Mouse (Mus musculus) liver, embryonic 14.5 days (tissue): ENCODE results near the gene Gm17334.

Experiments used
- CTCF ChIP-seq: IDR thresholded peaks from 2 replicates; pipeline ENCODE4 v1.5.1; 2016; ENCODE audit warnings: antibody characterized with exemption, low read depth, control low read depth
- EP300 ChIP-seq: IDR thresholded peaks from 2 replicates; pipeline ENCODE4 v1.6.1; 2016; ENCODE audit warnings: antibody characterized with exemption, low read depth

GRCm38 (mm10) chr11:53800036-53800435 lies 27.0 kb upstream of the Gm17334 start:
- TF ChIP-seq CTCF: no peak
- no peak for TF ChIP-seq EP300
